19 mouse cellular contexts compared by ENCODE assay signal in the genomic region with DNA sequence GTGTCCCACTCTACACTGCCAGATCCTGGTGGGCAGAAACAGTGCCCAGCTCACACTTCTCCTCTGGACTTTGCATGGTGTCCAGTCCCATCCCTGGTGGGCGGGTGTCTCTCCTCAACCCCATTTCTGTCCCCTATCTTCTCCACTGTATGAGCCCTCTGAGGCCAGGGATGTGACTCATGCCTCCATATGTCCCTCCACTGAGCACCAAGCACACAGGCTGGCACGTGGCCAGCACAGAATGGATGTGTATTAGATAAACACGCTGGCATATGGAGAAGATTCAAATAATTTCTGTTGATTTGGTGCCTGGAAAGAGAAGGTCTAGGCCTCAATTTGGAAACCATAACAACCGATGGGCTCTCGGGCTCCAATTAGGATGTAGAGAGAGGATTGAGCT.
DNase-seq lines count a peak whose midpoint lies in the region; ATAC-seq and TF ChIP-seq lines count a peak whose summit lies in the region.
"Had no signal": no experiment of that assay in that cellular context is flagged by ENCODE, and none has a peak within 500 bp of the region (broad histone marks: within the 10 kb centered on the region; RNA-seq: fewer than 3 reads in every experiment).

No protein-coding gene starts in this region.

- ATAC-seq in hindbrain, postnatal 0 days = no peak
- no peak for ATAC-seq in hindbrain, embryonic 13.5 days (ENCODE audit: low FRiP score)
- ATAC-seq in cerebellum, adult (ENCODE audit: insufficient number of reproducible peaks, low FRiP score, low TSS enrichment) = peak; percentile 74
- no peak for ATAC-seq in heart, embryonic 12.5 days (ENCODE audit: insufficient number of reproducible peaks, low FRiP score)
- ATAC-seq in monocyte, adult 5-6 weeks (replicated peaks; ENCODE audit: insufficient number of reproducible peaks, low FRiP score, low TSS enrichment, poor library complexity, severe bottlenecking) = no peak
- ATAC-seq: forebrain, embryonic 16.5 days; intestine, embryonic 15.5 days; midbrain, embryonic 15.5 days had no signal

- H3K36me3 ChIP-seq in hindbrain, postnatal 0 days (ENCODE audit: insufficient read depth, low read length) = no peaks in the 10 kb centered on the region
- no peaks in the 10 kb centered on the region for H3K36me3 ChIP-seq in hindbrain, embryonic 13.5 days
- H3K36me3 ChIP-seq in heart, embryonic 12.5 days = peaks cover 3% of the 10 kb centered on the region; the same call in 1 of the 2 replicates
- H3K36me3 ChIP-seq: heart, embryonic 13.5 days; liver, embryonic 15.5 days; midbrain, embryonic 15.5 days had no signal

- H3K4me1 ChIP-seq in hindbrain, postnatal 0 days (ENCODE audit: insufficient read depth, low read length) = 0 out of 2 replicates have a peak, but pooled peaks cover 4% of the 10 kb centered on the region
- H3K4me1 ChIP-seq in hindbrain, embryonic 13.5 days (replicated peaks) = peaks cover 35% of the 10 kb centered on the region
- H3K4me1 ChIP-seq in heart, embryonic 12.5 days (replicated peaks) = peaks cover 41% of the 10 kb centered on the region
- H3K4me1 ChIP-seq: intestine, embryonic 15.5 days; liver, embryonic 15.5 days had no signal

- no peaks in the 10 kb centered on the region for H3K27me3 ChIP-seq in hindbrain, postnatal 0 days (ENCODE audit: insufficient read depth, low read length)
- H3K27me3 ChIP-seq in hindbrain, embryonic 13.5 days = no peaks in the 10 kb centered on the region
- no peaks in the 10 kb centered on the region for H3K27me3 ChIP-seq in heart, embryonic 12.5 days (replicated peaks)
- H3K27me3 ChIP-seq: heart, embryonic 13.5 days; intestine, embryonic 15.5 days; liver, embryonic 15.5 days; midbrain, embryonic 15.5 days had no signal

- no peaks in the 10 kb centered on the region for H3K9me3 ChIP-seq in hindbrain, postnatal 0 days (ENCODE audit: low read length)
- no peaks in the 10 kb centered on the region for H3K9me3 ChIP-seq in hindbrain, embryonic 13.5 days
- H3K9me3 ChIP-seq in heart, embryonic 12.5 days (replicated peaks) = peaks cover 4% of the 10 kb centered on the region; the same call in 1 of the 2 replicates
- H3K9me3 ChIP-seq: intestine, embryonic 15.5 days; liver, embryonic 15.5 days; midbrain, embryonic 15.5 days had no signal

- DNase-seq in hindbrain, postnatal 0 days (ENCODE audit: low spot score) = peak; percentile 60
- DNase-seq in 416B (ENCODE audit: low read depth) = peak; percentile 7
- peak; percentile 86 to 93 for DNase-seq in cerebellum, postnatal 25 days
- no peak for DNase-seq in thymus, postnatal 10 days (ENCODE audit: low spot score in 2 of 2)
- DNase-seq: adrenal gland, postnatal 36 days; B cell, adult 2 months; gastrocnemius, postnatal 14 days; thymus, adult 18-20 months had no signal

- 77% methylated on average over 5 of the region's 5 CpGs for WGBS in hindbrain, postnatal 0 days
- 87% methylated on average over 5 of the region's 5 CpGs for WGBS in hindbrain, embryonic 13.5 days
- 76% methylated on average over 5 of the region's 5 CpGs for WGBS in heart, embryonic 12.5 days

- H3K27ac ChIP-seq in hindbrain, postnatal 0 days = no peak overlapping the region
- H3K27ac ChIP-seq in hindbrain, embryonic 13.5 days = no peak overlapping the region
- H3K27ac ChIP-seq in heart, embryonic 12.5 days (ENCODE audit: poor library complexity, severe bottlenecking) = no peak overlapping the region
- H3K27ac ChIP-seq: heart, embryonic 13.5 days; intestine, embryonic 15.5 days; kidney, postnatal 0 days; liver, embryonic 15.5 days; macrophage; midbrain, embryonic 15.5 days had no signal

- TF ChIP-seq CTCF in hindbrain, postnatal 0 days (IDR thresholded peaks at IDR 0.05; ENCODE audit: low read depth) = no peak

- no peak overlapping the region for H3K4me3 ChIP-seq in hindbrain, postnatal 0 days (ENCODE audit: low read length)
- no peak overlapping the region for H3K4me3 ChIP-seq in hindbrain, embryonic 13.5 days
- no peak overlapping the region for H3K4me3 ChIP-seq in heart, embryonic 12.5 days
- H3K4me3 ChIP-seq: heart, embryonic 13.5 days; intestine, embryonic 15.5 days; liver, embryonic 15.5 days; midbrain, embryonic 15.5 days had no signal

- no peak overlapping the region for H3K4me2 ChIP-seq in hindbrain, postnatal 0 days (ENCODE audit: low read depth, low read length)
- H3K4me2 ChIP-seq in hindbrain, embryonic 13.5 days = no peak overlapping the region
- H3K4me2 ChIP-seq in heart, embryonic 12.5 days = no peak overlapping the region
- H3K4me2 ChIP-seq: heart, embryonic 13.5 days; intestine, embryonic 15.5 days; liver, embryonic 15.5 days; midbrain, embryonic 15.5 days had no signal

- H3K9ac ChIP-seq in hindbrain, postnatal 0 days (replicated peaks; ENCODE audit: low read length) = no peak overlapping the region
- no peak overlapping the region for H3K9ac ChIP-seq in hindbrain, embryonic 13.5 days
- no peak overlapping the region for H3K9ac ChIP-seq in heart, embryonic 12.5 days
- H3K9ac ChIP-seq: heart, embryonic 13.5 days; intestine, embryonic 15.5 days; liver, embryonic 15.5 days; midbrain, embryonic 15.5 days had no signal

Comparison
In these comparisons a context has a peak if more than half of its experiments do, and no peak if none do; other contexts are left out.
1. DNase-seq: peak in hindbrain, postnatal 0 days (single experiment), 416B (single experiment) and cerebellum, postnatal 25 days (2 of 2); none in thymus, postnatal 10 days (0 of 2).